Mouse (Mus musculus) embryonic facial prominence, embryonic 10.5 days (tissue): ENCODE measurements around the gene Arf5. TPM values are rescaled to one million over a fixed set of nuclear protein-coding genes. Genes with fewer than 3 reads are reported as not detected.

Experiments used
- DNase-seq: peaks from one replicate; pipeline ENCODE4 v3.0.0-alpha.2; 2017; ENCODE audit warnings: low spot score
- H3K27ac ChIP-seq: fragments of 300-500 bp; sonication (generic); replicated peaks from 2 replicates; pipeline ENCODE4 v1.5.1; 2016; ENCODE audit warnings: mild to moderate bottlenecking
- H3K27me3 ChIP-seq: fragments of 300-500 bp; sonication (generic); replicated peaks from 2 replicates; pipeline ENCODE4 v1.6.1; 2016; ENCODE audit warnings: low read depth, mild to moderate bottlenecking; ENCODE audit not compliant: poor library complexity, severe bottlenecking
- H3K36me3 ChIP-seq: fragments of 300-500 bp; sonication (generic); replicated peaks from 2 replicates; pipeline ENCODE4 v1.6.1; 2016; ENCODE audit warnings: mild to moderate bottlenecking, moderate library complexity
- H3K4me1 ChIP-seq: fragments of 300-500 bp; sonication (generic); 2 replicates; pipeline ENCODE4 v1.6.1; 2016
- H3K4me3 ChIP-seq: fragments of 300-500 bp; sonication (generic); 2 replicates; pipeline ENCODE4 v1.5.1; 2016; ENCODE audit warnings: mild to moderate bottlenecking, moderate library complexity
- H3K9me3 ChIP-seq: fragments of 300-500 bp; sonication (generic); 2 replicates; pipeline ENCODE4 v1.6.1; 2016; ENCODE audit warnings: mild to moderate bottlenecking
- WGBS: fragments of 180-500 bp; shearing (Covaris S2); methylation state at CpG from one replicate; pipeline ENCODE4 v1.1.7; 2016; 5-methylcytosine and 5-hydroxymethylcytosine counted together
- polyA plus RNA-seq: library from polyadenylated mRNA; unstranded; fragments of >200 nt; fragmentation: Nextera tagmentation; extraction: Ambion mirVana; gene quantifications from 2 replicates; pipeline ENCODE4 v1.2.1, GENCODE M21; 2016

Gene Arf5
- polyA plus RNA-seq = 265 and 287 TPM in 2 replicates

DNA sequence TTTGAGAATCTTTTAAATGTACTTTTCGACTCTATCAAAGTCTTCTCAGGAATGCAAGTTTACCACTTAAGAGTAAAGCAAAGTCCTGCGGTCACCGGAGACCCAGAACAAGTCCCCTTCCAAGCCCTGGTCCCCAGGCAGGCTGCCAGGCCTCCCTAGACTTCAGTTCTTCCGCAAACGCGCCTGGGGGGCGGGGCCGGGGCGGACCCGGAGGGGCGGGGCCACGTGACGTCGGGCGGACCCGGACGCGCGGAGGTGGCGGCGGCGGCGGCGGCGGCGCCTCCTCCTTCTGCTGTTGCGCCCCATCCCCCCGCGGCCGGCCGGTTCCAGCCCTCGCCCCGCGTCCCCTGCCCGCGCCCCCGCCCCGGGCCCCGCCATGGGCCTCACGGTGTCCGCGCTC, at the start of gene Arf5:
Arf5 (plus strand) TSS at position 248 of the 400 bp plus-strand sequence.
- peaks cover 36% of the 10 kb centered on the region for H3K36me3 ChIP-seq
- 1% methylated on average over 40 of the region's 42 CpGs for WGBS
- H3K9me3 ChIP-seq = no peaks in the 10 kb centered on the region
- peak within 1 kb of the TSS; percentile 94 for H3K27ac ChIP-seq
- H3K4me1 ChIP-seq = peaks cover 41% of the 10 kb centered on the region
- H3K27me3 ChIP-seq = no peaks in the 10 kb centered on the region
- H3K4me3 ChIP-seq = peak within 1 kb of the TSS; percentile 91
- DNase-seq = peak; percentile 95

DNA sequence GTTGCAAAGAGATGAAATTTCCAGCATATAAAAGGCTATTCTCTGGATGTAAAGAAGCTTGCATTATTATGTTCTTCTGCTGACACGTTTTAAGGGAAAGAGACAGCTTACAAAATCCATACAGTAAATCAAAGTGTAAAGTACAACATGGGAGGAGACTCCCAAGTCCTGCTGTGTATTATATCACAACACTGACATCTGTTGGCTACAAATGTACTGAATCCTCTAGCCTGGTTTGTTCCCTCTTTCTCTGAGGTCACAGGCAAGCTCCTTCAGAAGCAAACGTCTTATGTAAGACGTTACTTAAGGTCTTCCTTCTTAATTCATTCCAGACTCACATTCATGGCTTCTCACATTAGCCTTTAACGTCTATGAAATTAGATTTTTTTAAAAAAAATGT, 41.4 kb upstream of the Arf5 start:
- Histone ChIP-seq H3K27ac (no peak overlapping the region), H3K27me3 (no peaks in the 10 kb centered on the region), H3K4me3 (no peak overlapping the region), H3K4me1 (no peaks in the 10 kb centered on the region), H3K9me3 (no peaks in the 10 kb centered on the region), H3K36me3 (no peaks in the 10 kb centered on the region)
- no peak for DNase-seq
- WGBS = 48% methylated on average over 4 of the region's 4 CpGs

DNA sequence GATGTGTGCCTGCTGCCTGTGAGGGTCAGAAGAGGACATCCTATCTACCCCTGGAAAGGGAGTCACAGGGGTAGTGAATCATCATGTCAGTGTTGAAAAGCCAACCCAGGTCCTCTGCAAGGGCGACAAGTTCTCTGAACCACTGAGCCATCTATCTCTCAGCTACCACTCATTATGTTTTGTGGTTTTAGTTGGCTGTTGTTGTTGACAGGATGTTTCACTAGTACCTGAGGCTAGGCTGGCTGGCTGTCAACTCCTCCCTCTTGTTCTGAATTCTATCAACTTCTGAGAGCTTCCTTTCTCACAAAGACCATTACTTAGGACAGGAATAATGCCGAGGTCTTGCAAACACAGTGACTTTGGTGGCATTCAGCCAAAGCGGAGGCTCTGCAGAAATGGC, 38.2 kb upstream of the Arf5 start:
- H3K27ac ChIP-seq = no peak overlapping the region
- no peaks in the 10 kb centered on the region for H3K4me1 ChIP-seq
- 85% methylated on average over 3 of the region's 3 CpGs for WGBS
- no peak overlapping the region for H3K4me3 ChIP-seq
- no peaks in the 10 kb centered on the region for H3K27me3 ChIP-seq
- no peak for DNase-seq
- H3K9me3 ChIP-seq = no peaks in the 10 kb centered on the region
- no peaks in the 10 kb centered on the region for H3K36me3 ChIP-seq

DNA sequence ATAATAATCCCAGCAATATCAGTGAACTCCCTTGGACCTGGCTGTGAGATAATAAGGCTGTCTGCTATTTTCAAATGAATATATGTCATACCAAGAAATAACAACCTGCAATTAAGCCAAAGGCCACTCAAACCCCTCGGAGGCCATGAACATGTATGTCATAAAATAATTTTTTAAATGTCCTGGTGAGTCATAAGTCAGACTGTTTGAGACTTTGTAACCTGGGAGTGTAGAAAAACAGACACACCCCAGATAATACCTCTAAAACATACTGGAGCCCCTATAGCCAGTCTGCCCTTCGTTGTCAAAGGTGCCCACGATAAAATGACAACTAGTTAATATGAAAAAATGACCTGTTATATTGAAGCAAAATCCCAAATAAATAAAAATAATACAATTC, 34.3 kb upstream of the Arf5 start:
- no peak for DNase-seq
- Histone ChIP-seq H3K9me3 (no peaks in the 10 kb centered on the region), H3K27ac (no peak overlapping the region), H3K4me1 (no peaks in the 10 kb centered on the region), H3K4me3 (no peak overlapping the region), H3K36me3 (no peaks in the 10 kb centered on the region), H3K27me3 (peaks cover 4% of the 10 kb centered on the region)
- WGBS = 92% methylated on average over 3 of the region's 3 CpGs

DNA sequence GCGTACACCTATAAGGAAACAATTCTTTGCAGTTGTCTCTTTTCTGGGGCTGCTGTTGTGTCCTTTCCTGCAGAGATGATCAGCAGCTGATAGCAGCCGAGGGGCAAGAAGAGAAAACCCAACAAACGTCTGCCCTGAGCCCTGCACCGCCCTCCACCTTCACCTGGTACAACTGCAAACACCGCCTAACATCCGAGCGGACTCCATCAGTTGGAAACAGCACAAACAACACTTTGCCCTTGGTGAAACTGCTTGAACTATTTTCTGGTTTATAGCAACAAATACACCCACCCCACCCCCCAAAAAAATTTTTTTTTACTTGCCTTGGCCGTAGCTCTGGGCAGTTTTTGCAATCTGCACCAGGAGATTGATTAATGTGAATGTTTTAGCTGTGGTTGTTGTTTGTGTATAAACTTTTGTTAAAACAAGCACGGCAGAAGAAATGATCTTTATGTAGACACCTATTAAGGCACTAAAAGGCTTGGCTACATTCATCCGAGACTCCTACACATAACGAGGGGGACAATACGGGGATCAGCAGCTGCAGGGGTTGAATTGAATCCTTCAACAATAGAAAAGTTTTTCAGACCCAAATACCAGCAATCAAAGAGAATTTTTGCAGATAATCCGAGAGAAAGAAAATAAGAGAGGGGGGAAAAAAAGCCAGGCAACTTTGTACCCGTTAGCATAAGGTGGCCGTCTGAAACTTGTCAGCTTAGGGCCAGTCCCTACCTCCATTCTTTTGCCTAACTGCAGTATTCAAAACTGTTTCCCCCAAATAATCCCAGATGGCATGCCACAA, 27.1 kb upstream of the Arf5 start:
- 17% methylated on average over 15 of the region's 15 CpGs for WGBS
- no peaks in the 10 kb centered on the region for H3K4me1 ChIP-seq
- H3K4me3 ChIP-seq = peak overlapping the region; percentile 59
- H3K36me3 ChIP-seq = no peaks in the 10 kb centered on the region
- H3K9me3 ChIP-seq = 0 out of 2 replicates have a peak, but pooled peaks cover 6% of the 10 kb centered on the region
- H3K27ac ChIP-seq = no peak overlapping the region
- peaks cover 58% of the 10 kb centered on the region for H3K27me3 ChIP-seq
- DNase-seq = peak; percentile 38

DNA sequence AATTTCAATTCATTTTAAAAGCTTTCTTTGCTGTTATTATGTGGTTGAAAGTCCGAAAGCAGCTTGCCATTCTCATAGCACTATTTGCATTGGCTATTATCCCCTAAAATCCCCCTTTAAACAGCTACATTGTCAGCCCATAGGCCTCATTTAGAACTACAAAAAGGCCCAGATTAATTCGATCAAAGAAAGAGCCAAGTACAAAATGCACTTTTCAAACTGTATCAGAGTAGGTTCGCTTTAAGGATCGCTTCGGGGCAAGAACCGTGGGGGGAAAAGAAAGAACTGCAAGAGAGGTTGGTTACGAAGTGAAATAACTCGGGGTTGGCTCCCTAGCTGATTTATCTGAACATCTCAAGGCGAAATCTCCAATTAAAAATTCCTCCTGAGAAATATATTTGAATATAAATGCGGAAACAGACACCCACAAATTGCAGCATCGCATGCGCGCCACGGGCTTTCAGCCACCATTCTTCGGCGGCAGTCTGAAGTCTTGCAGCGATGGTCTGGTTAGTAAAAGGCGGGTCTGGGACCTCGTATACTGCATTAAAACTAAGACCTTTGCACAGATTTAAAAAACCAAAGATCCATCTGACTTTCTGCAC, 26.4 kb upstream of the Arf5 start:
- Histone ChIP-seq H3K27ac (peak overlapping the region; percentile 78), H3K9me3 (0 out of 2 replicates have a peak, but pooled peaks cover 6% of the 10 kb centered on the region), H3K36me3 (no peaks in the 10 kb centered on the region), H3K27me3 (peaks cover 58% of the 10 kb centered on the region), H3K4me1 (no peaks in the 10 kb centered on the region), H3K4me3 (peak overlapping the region; percentile 59)
- 1% methylated on average over 19 of the region's 19 CpGs for WGBS
- DNase-seq = peak; percentile 57

DNA sequence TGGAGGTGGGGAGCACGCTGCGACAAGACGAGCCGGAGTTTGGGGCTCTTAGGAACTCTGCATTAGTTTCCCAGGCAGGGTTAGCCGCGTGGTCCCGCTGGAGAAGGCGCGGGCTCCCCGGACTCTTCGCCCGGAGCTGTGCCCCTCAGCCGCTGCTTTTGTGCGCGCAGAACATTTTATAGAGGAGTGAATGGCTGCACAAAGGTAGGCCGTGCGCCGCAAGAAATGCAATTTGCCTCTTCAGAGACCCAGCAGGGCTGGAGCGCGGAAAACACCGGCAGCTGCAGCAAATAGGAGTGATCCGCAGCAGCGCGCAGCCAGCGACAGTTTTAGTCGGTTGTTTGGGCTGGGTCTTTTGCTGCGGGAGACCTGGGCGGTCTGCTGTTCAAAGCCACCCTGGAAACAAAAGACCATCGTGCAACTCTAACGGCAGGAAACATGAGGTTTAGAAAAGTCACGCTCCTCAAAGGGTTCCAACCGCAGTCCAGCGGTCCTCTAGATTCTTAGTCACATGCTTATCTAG, 25.6 kb upstream of the Arf5 start, which contains the start of gene Zfp800:
Zfp800 (minus strand) TSS at position 325 of the 523 bp plus-strand sequence.
- no peaks in the 10 kb centered on the region for H3K4me1 ChIP-seq
- H3K27me3 ChIP-seq = peaks cover 58% of the 10 kb centered on the region
- H3K9me3 ChIP-seq = 0 out of 2 replicates have a peak, but pooled peaks cover 6% of the 10 kb centered on the region
- WGBS = under 1% methylated on average over 33 of the region's 33 CpGs
- H3K27ac ChIP-seq = peak within 1 kb of the TSS; percentile 78
- peak; percentile 72 for DNase-seq
- H3K4me3 ChIP-seq = peak within 1 kb of the TSS; percentile 59
- no peaks in the 10 kb centered on the region for H3K36me3 ChIP-seq

DNA sequence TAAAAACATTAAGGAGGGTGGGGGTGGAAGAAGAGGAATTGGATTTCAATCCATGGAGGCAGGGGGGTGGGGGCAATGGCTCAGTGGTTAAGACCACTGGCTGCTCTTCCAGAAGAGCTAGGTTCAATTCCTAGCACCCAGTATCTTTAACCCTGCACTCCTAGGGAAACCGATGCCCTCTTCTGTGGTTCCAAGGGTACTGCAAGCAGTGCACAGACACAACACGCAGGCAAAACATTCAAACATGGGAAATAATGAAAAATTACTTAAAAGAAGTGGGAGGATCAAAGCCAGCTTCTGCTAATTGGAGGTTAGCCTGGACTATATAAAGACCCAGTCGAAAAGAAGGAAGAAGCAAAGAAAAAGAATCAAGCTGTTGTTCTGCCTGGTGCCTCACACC, 24.6 kb upstream of the Arf5 start:
- Histone ChIP-seq H3K9me3 (0 out of 2 replicates have a peak, but pooled peaks cover 6% of the 10 kb centered on the region), H3K4me1 (no peaks in the 10 kb centered on the region), H3K4me3 (no peak overlapping the region), H3K27me3 (peaks cover 57% of the 10 kb centered on the region), H3K36me3 (no peaks in the 10 kb centered on the region), H3K27ac (no peak overlapping the region)
- 90% methylated on average over 3 of the region's 3 CpGs for WGBS
- no peak for DNase-seq

DNA sequence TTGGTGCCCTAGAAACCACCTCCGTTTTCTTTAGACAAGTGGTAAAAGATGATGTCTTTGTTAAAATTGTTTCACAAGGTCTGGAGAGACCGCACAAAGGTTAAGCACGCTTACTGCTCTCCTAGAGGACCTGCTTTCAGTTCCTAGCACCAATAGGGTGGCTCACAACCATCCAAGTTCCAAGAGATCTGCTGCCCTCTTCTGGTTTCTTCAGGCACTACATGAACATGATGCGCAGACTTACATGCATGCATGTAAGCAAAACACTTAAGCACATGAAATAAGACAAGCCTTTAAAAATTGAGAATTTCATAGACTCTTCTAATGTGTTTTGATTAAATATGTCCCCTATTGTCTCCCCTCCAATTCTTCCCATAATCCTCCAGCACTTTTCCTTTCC, 23.6 kb upstream of the Arf5 start:
- Histone ChIP-seq H3K27me3 (peaks cover 46% of the 10 kb centered on the region), H3K36me3 (no peaks in the 10 kb centered on the region), H3K4me1 (no peaks in the 10 kb centered on the region), H3K27ac (no peak overlapping the region), H3K9me3 (0 out of 2 replicates have a peak, but pooled peaks cover 9% of the 10 kb centered on the region), H3K4me3 (no peak overlapping the region)
- no peak for DNase-seq
- WGBS = 94% methylated on average over 4 of the region's 4 CpGs

DNA sequence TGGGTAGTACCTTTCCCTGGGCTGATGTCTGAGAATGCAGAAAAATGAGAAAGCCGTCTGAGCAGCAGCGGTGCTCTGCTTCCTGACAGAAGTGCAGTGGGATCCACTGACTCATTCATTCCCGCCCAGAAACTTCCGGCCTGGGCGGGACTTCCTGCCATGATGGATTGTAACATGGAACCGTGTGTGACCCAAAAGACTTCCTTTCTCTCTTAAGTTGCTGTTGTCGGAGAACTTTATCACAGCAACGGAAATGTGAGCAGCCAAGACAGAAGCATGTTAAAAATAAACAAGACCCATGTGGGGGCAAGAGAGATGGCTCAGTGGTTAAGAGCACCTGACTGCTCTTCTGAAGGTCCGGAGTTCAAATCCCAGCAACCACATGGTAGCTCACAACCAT, 13.3 kb upstream of the Arf5 start:
- WGBS = 86% methylated on average over 9 of the region's 9 CpGs
- Histone ChIP-seq H3K9me3 (peaks cover under 1% of the 10 kb centered on the region; the same call in 1 of the 2 replicates), H3K27me3 (no peaks in the 10 kb centered on the region), H3K27ac (no peak overlapping the region), H3K4me3 (no peak overlapping the region), H3K4me1 (no peaks in the 10 kb centered on the region), H3K36me3 (peaks cover 9% of the 10 kb centered on the region)
- no peak for DNase-seq

DNA sequence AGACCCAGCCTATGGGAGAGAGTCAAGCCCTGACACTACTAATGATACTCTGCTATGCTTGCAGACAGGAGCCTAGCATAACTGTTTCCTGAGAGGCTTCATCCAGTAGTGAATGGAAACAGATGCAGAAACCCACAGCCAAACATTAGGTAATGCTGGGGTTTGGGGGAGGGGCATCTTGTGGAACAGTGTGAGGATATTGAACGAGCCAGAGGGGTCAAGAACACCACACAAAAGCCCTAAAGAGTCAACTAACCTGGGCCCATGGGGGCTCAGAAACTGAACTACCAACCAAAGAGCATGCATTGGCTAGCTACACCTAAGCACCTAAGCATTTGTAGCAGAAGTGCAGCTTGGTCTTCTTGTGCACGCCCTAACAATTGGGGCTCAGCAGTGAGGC, 12.1 kb upstream of the Arf5 start:
- H3K27ac ChIP-seq = no peak overlapping the region
- WGBS = 86% methylated on average over 2 of the region's 2 CpGs
- H3K4me3 ChIP-seq = no peak overlapping the region
- no peaks in the 10 kb centered on the region for H3K9me3 ChIP-seq
- no peaks in the 10 kb centered on the region for H3K4me1 ChIP-seq
- H3K36me3 ChIP-seq = peaks cover 21% of the 10 kb centered on the region
- H3K27me3 ChIP-seq = no peaks in the 10 kb centered on the region
- no peak for DNase-seq

DNA sequence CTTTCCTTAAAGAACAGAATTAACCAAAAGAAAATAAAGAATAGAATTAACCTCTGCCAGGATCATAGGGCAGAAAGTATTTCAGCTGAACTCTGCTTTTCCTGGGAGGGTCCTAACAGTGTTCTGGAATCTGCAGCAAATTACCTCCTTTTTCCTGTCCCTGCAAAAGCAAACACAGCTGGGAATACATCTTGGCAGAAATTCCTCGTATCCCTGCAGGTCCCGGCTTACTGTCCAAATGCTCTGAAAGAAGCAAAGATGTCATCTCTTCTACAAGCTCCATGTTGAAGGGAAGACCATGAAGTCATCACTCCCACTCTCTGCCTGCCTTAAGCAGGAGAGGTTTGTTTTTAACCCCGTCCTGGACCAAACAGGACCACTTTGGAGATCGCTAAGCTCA, 6.4 kb upstream of the Arf5 start:
- H3K4me1 ChIP-seq = peaks cover 21% of the 10 kb centered on the region
- 78% methylated on average over 4 of the region's 4 CpGs for WGBS
- H3K9me3 ChIP-seq = no peaks in the 10 kb centered on the region
- no peaks in the 10 kb centered on the region for H3K27me3 ChIP-seq
- H3K36me3 ChIP-seq = peaks cover 51% of the 10 kb centered on the region
- H3K4me3 ChIP-seq = no peak overlapping the region
- H3K27ac ChIP-seq = no peak overlapping the region
- DNase-seq = no peak
